Mouse (Mus musculus) hindbrain, embryonic 14.5 days (tissue): Measurements from ENCODE around the gene Naaladl2. TPM values are rescaled to one million over a fixed set of nuclear protein-coding genes. Genes with fewer than 3 reads are reported as not detected.
A peak's percentile ranks its signal among the peaks of the same experiment; 100 is the strongest.

Experiments used
- ATAC-seq: fragments of 200-750 bp; cut with Nextera tagmentation; 2 replicates; pipeline ENCODE4 v1.8.0; 2017; ENCODE audit warnings: moderate number of reproducible peaks, mild to moderate bottlenecking, moderate TSS enrichment, moderate library complexity; ENCODE audit not compliant: low FRiP score
- DNase-seq: peaks from one replicate; pipeline ENCODE4 v3.0.0-alpha.2; 2015; ENCODE audit warnings: low spot score
- H3K27ac ChIP-seq: fragments of 300-500 bp; sonication (generic); 2 replicates; pipeline ENCODE4 v1.5.1; 2014; ENCODE audit warnings: mild to moderate bottlenecking, moderate library complexity
- H3K27me3 ChIP-seq: fragments of 300-500 bp; sonication (generic); 2 replicates; pipeline ENCODE4 v1.6.1; 2014; ENCODE audit warnings: mild to moderate bottlenecking, low read length, mixed read lengths; ENCODE audit not compliant: control insufficient read depth, insufficient read depth
- H3K36me3 ChIP-seq: fragments of 300-500 bp; sonication (generic); replicated peaks from 2 replicates; pipeline ENCODE4 v1.6.1; 2014; ENCODE audit not compliant: control insufficient read depth, insufficient read depth
- H3K4me1 ChIP-seq: fragments of 300-500 bp; sonication (generic); replicated peaks from 2 replicates; pipeline ENCODE4 v1.6.1; 2014; ENCODE audit warnings: antibody characterized with exemption, low read length, mixed read lengths; ENCODE audit not compliant: control insufficient read depth, insufficient read depth
- H3K4me2 ChIP-seq: fragments of 300-500 bp; sonication (generic); replicated peaks from 2 replicates; pipeline ENCODE4 v1.6.1; 2014; ENCODE audit warnings: mild to moderate bottlenecking, moderate library complexity
- H3K4me3 ChIP-seq: fragments of 300-500 bp; sonication (generic); replicated peaks from 2 replicates; pipeline ENCODE4 v1.5.1; 2014; ENCODE audit warnings: mild to moderate bottlenecking, low read length
- H3K9ac ChIP-seq: fragments of 300-500 bp; sonication (generic); 2 replicates; pipeline ENCODE4 v1.6.1; 2014
- H3K9me3 ChIP-seq: fragments of 300-500 bp; sonication (generic); 2 replicates; pipeline ENCODE4 v1.6.1; 2016; ENCODE audit warnings: low read length; ENCODE audit not compliant: control insufficient read depth
- WGBS: fragments of 180-500 bp; shearing (Covaris S2); extraction: QIAGEN DNeasy Blood & Tissue Kit; methylation state at CpG from one replicate; pipeline ENCODE4 v1.1.7; 2014; 5-methylcytosine and 5-hydroxymethylcytosine counted together
- polyA plus RNA-seq: library from polyadenylated mRNA; unstranded; fragments of >200 nt; fragmentation: Nextera tagmentation; extraction: Ambion mirVana; gene quantifications from 2 replicates; pipeline ENCODE4 v1.2.1, GENCODE M21; 2014

The Naaladl2 gene
- polyA plus RNA-seq, 1 experiment from 2014 or later: 0.63 TPM

DNA sequence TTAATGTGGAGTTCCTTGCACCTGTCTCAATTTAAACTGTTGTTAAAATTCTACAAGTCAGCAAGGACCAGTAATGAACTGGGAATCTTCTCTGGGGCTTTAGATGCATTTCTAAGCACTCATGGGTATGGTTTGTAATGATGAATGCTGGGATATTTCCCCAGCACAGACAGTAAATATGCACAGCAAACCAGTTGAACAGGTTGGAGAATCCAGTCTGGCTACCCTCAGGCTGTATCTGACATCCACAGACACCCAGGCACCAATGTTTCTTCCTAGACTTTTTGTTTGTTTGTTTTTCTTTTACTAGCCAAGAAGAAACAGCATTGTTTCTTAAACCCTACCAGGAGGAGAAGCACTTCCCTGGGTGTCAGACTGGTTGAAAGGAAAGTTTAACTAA, 365.6 kb downstream of the Naaladl2 start:
- no peak overlapping the region for H3K9ac ChIP-seq
- no peak overlapping the region for H3K4me2 ChIP-seq
- H3K36me3 ChIP-seq: no peaks in the 10 kb centered on the region
- no peaks in the 10 kb centered on the region for H3K27me3 ChIP-seq
- H3K9me3 ChIP-seq: no peaks in the 10 kb centered on the region
- H3K27ac ChIP-seq: no peak overlapping the region
- no peak for DNase-seq
- no peak for ATAC-seq
- no peak overlapping the region for H3K4me3 ChIP-seq
- H3K4me1 ChIP-seq: no peaks in the 10 kb centered on the region

DNA sequence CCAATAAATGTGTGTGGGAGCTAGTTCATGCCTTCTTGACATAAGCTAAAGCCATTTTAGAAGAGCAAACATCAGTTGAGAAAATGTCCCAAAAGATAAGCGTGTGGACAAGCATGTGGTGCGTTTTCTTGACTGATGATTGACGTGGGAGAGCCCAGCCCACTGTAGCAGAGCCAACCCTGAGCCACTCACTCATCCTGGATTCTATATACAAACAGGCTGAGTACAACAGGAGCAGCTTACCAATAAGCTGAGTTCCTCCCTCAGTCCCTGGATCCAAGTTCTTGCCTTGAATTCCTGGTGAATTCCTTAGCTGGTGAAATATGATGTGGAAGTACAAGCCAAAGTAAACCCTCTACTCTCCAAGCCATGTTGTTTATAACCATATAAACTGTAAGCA, 395.0 kb downstream of the Naaladl2 start:
- no peak for ATAC-seq

GRCm38 (mm10) chr3:24747182-24747856, 396.7 kb downstream of the Naaladl2 start:
- Histone ChIP-seq H3K4me2 (no peak overlapping the region), H3K9me3 (no peaks in the 10 kb centered on the region), H3K9ac (no peak overlapping the region), H3K27me3 (no peaks in the 10 kb centered on the region), H3K36me3 (no peaks in the 10 kb centered on the region), H3K4me3 (no peak overlapping the region), H3K27ac (no peak overlapping the region), H3K4me1 (no peaks in the 10 kb centered on the region)
- WGBS: 86% methylated on average over 6 of the region's 6 CpGs
- no peak for DNase-seq
- ATAC-seq: no peak

More for the DNA sequence above, 395.0 kb downstream of the Naaladl2 start:
- no peaks in the 10 kb centered on the region for H3K4me1 ChIP-seq
- H3K27ac ChIP-seq: no peak overlapping the region
- H3K4me2 ChIP-seq: no peak overlapping the region
- no peak overlapping the region for H3K4me3 ChIP-seq
- H3K9me3 ChIP-seq: no peaks in the 10 kb centered on the region
- no peak overlapping the region for H3K9ac ChIP-seq
- DNase-seq: no peak
- no peaks in the 10 kb centered on the region for H3K36me3 ChIP-seq
- H3K27me3 ChIP-seq: no peaks in the 10 kb centered on the region
- 75% methylated on average over 3 of the region's 3 CpGs for WGBS

GRCm38 (mm10) chr3:24743946-24744345, 400.1 kb downstream of the Naaladl2 start:
- Histone ChIP-seq H3K9me3 (no peaks in the 10 kb centered on the region), H3K27ac (no peak overlapping the region), H3K4me2 (no peak overlapping the region), H3K9ac (no peak overlapping the region), H3K4me3 (no peak overlapping the region), H3K4me1 (no peaks in the 10 kb centered on the region), H3K36me3 (no peaks in the 10 kb centered on the region), H3K27me3 (no peaks in the 10 kb centered on the region)
- 84% methylated on average over 3 of the region's 3 CpGs for WGBS
- DNase-seq: no peak
- ATAC-seq: no peak

- H3K4me1 ChIP-seq: no peaks in the 10 kb centered on the region
- H3K9me3 ChIP-seq: no peaks in the 10 kb centered on the region
- ATAC-seq (no peak), DNase-seq (no peak)
- H3K9ac ChIP-seq: no peak overlapping the region
- H3K36me3 ChIP-seq: no peaks in the 10 kb centered on the region
- no peak overlapping the region for H3K4me3 ChIP-seq
- no peak overlapping the region for H3K4me2 ChIP-seq
- H3K27me3 ChIP-seq: no peaks in the 10 kb centered on the region
- no peak overlapping the region for H3K27ac ChIP-seq
- 44% methylated on average over 3 of the region's 3 CpGs for WGBS
These were observed 424.8 kb downstream of the Naaladl2 start for GRCm38 (mm10) chr3:24719181-24719749.

- no peak overlapping the region for H3K27ac ChIP-seq
- WGBS: 79% methylated on average over 3 of the region's 3 CpGs
- no peaks in the 10 kb centered on the region for H3K36me3 ChIP-seq
- H3K4me2 ChIP-seq: no peak overlapping the region
- no peaks in the 10 kb centered on the region for H3K27me3 ChIP-seq
- no peak for ATAC-seq
- no peak overlapping the region for H3K9ac ChIP-seq
- no peaks in the 10 kb centered on the region for H3K9me3 ChIP-seq
- DNase-seq: no peak
- H3K4me1 ChIP-seq: no peaks in the 10 kb centered on the region
- no peak overlapping the region for H3K4me3 ChIP-seq
These were observed 429.3 kb downstream of the Naaladl2 start for GRCm38 (mm10) chr3:24714770-24715169.

DNA sequence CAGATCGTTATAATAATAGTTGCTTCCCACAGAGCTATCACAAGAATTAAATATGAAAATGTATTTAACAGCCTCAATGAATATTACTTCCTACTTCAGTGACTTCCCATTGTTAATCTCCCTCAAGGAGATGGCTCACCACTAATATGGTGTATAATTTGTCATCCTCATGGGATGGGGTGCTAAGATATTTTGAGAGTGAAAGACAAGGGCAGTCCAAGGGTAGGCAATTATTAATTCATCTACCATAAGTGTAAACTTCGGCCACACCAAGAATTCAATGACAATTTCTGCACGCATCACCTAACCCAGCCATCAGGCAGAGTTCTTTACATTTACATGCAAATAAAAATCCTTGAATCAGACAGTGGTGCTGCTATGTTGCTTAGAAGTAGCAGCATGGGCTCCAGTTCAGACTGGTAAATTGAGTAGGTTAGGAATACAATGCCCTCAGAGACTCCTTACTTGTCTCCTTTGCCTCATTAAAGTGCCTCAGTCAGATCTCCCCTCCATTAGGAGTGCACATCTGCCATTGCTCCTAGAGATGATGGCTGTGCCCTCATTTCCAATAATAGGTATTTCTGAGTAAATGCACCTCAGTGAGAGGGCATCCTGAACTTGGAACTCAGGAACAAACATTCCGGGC, 438.2 kb downstream of the Naaladl2 start:
- DNase-seq: no peak
- no peaks in the 10 kb centered on the region for H3K9me3 ChIP-seq
- H3K9ac ChIP-seq: no peak overlapping the region
- WGBS: 54% methylated on average over 4 of the region's 4 CpGs
- no peak overlapping the region for H3K27ac ChIP-seq
- no peaks in the 10 kb centered on the region for H3K4me1 ChIP-seq
- no peaks in the 10 kb centered on the region for H3K27me3 ChIP-seq
- no peak overlapping the region for H3K4me2 ChIP-seq
- peak; percentile 48 for ATAC-seq
- H3K36me3 ChIP-seq: no peaks in the 10 kb centered on the region
- no peak overlapping the region for H3K4me3 ChIP-seq

- Histone ChIP-seq H3K36me3 (no peaks in the 10 kb centered on the region), H3K9me3 (no peaks in the 10 kb centered on the region), H3K9ac (no peak overlapping the region), H3K4me3 (no peak overlapping the region), H3K4me1 (no peaks in the 10 kb centered on the region), H3K27me3 (no peaks in the 10 kb centered on the region), H3K27ac (no peak overlapping the region), H3K4me2 (no peak overlapping the region)
- no peak for DNase-seq
- no peak for ATAC-seq
- WGBS: 94% methylated on average over 2 of the region's 2 CpGs
These were observed 453.7 kb downstream of the Naaladl2 start for GRCm38 (mm10) chr3:24690162-24690915.

DNA sequence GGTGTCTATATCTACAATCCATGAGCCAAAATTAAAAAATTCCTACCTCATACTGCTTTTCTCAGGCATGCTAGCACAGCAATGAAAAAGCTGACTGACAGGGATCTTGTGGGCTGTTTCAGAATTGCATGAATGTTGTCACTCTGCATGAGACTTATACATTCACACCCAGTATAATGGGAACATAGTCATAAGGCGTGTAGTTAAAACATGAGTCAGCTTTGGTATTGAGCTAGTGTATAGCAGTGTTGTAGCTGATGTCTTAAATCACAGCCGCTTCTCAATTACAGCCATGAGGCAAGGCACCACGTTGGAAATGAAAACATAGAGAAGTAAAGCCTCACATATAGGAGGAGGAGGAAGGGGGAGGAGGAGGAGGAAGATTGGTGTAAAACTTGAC, 473.6 kb downstream of the Naaladl2 start:
- H3K4me1 ChIP-seq: no peaks in the 10 kb centered on the region
- H3K9ac ChIP-seq: no peak overlapping the region
- DNase-seq: no peak
- H3K27ac ChIP-seq: no peak overlapping the region
- H3K36me3 ChIP-seq: no peaks in the 10 kb centered on the region
- no peaks in the 10 kb centered on the region for H3K27me3 ChIP-seq
- no peaks in the 10 kb centered on the region for H3K9me3 ChIP-seq
- no peak overlapping the region for H3K4me3 ChIP-seq
- WGBS: 84% methylated on average over 3 of the region's 3 CpGs
- no peak for ATAC-seq
- H3K4me2 ChIP-seq: no peak overlapping the region
